Mouse (Mus musculus) MEL (cell line): ENCODE measurements around the gene Ubash3b. TPM values are rescaled to one million over a fixed set of nuclear protein-coding genes. Genes with fewer than 3 reads are reported as not detected.

Experiments
- DNase-seq: peaks from one replicate; pipeline ENCODE4 v3.0.0; 2011; ENCODE audit warnings: low read depth, low spot score
- H3K27ac ChIP-seq: 2 replicates; pipeline ENCODE4 v1.5.1; 2012; ENCODE audit warnings: low read depth, mild to moderate bottlenecking, control low read depth, low read length, moderate library complexity; ENCODE audit not compliant: control insufficient read depth
- H3K27me3 ChIP-seq, 2 experiments: fragments of 150-350 bp in 1 of 2; sonication (generic) in 1 of 2; 2 replicates each; pipeline ENCODE4 v1.6.1; 2012; ENCODE audit warnings: low read length in 2 of 2, mild to moderate bottlenecking in 2 of 2, improper control_type of control experiment in 1 of 2, moderate library complexity in 1 of 2; ENCODE audit not compliant: insufficient read depth in 2 of 2, control insufficient read depth in 1 of 2
- H3K36me3 ChIP-seq, 2 experiments: 2 replicates each; pipeline ENCODE4 v1.6.1; 2012 to 2014; ENCODE audit warnings: low read length in 2 of 2, improper control_type of control experiment in 1 of 2, inconsistent platforms in 1 of 2, mild to moderate bottlenecking in 1 of 2; ENCODE audit not compliant: insufficient read depth in 2 of 2, control insufficient read depth in 1 of 2
- H3K4me1 ChIP-seq, 2 experiments: fragments of 150-350 bp in 1 of 2; sonication (generic) in 1 of 2; 2 replicates each; pipeline ENCODE4 v1.6.1; 2012; ENCODE audit warnings: low read length in 2 of 2, improper control_type of control experiment in 1 of 2, mild to moderate bottlenecking in 1 of 2; ENCODE audit not compliant: insufficient read depth in 2 of 2, control insufficient read depth in 1 of 2
- H3K4me3 ChIP-seq, 2 experiments: fragments of 150-350 bp in 1 of 2; sonication (generic) in 1 of 2; 2 replicates each; pipeline ENCODE4 v1.5.1; 2012; ENCODE audit warnings: low read depth in 2 of 2, low read length in 2 of 2, mild to moderate bottlenecking in 2 of 2, moderate library complexity in 2 of 2, control low read depth in 1 of 2, improper control_type of control experiment in 1 of 2; ENCODE audit not compliant: control insufficient read depth in 1 of 2, insufficient read depth in 1 of 2
- H3K79me2 ChIP-seq: 2 replicates; pipeline ENCODE4 v1.6.1; 2012; ENCODE audit warnings: mild to moderate bottlenecking, low read length, moderate library complexity; ENCODE audit not compliant: control insufficient read depth, poor library complexity, insufficient read depth
- H3K9ac ChIP-seq: 2 replicates; pipeline ENCODE4 v1.6.1; 2012; ENCODE audit warnings: low read depth, mild to moderate bottlenecking, control low read depth, low read length, moderate library complexity; ENCODE audit not compliant: control insufficient read depth, poor library complexity, severe bottlenecking
- H3K9me3 ChIP-seq: fragments of 150-350 bp; sonication (generic); replicated peaks from 2 replicates; pipeline ENCODE4 v1.6.1; 2012; ENCODE audit warnings: mild to moderate bottlenecking, low read length, improper control_type of control experiment, moderate library complexity; ENCODE audit not compliant: insufficient read depth
- BHLHE40 ChIP-seq: IDR thresholded peaks from 2 replicates; pipeline ENCODE4 v1.6.1; 2012; ENCODE audit warnings: low read depth, mild to moderate bottlenecking, inconsistent platforms, low read length, improper control_type of control experiment, borderline replicate concordance
- CHD1 ChIP-seq: IDR thresholded peaks from 2 replicates; pipeline ENCODE4 v1.6.1; 2012; ENCODE audit warnings: low read depth, mild to moderate bottlenecking, inconsistent platforms, low read length, improper control_type of control experiment
- CHD2 ChIP-seq: IDR thresholded peaks from 2 replicates; pipeline ENCODE4 v1.6.1; 2011; ENCODE audit warnings: low read length, improper control_type of control experiment
- CTCF ChIP-seq, 3 experiments: IDR thresholded peaks in 2 of 3; conservative IDR thresholded peaks in 1 of 3; 2 replicates each; pipeline ENCODE4 v1.5.1; 2011 to 2012; ENCODE audit warnings: low read length in 3 of 3, low read depth in 2 of 3, mild to moderate bottlenecking in 2 of 3, improper control_type of control experiment in 1 of 3, inconsistent platforms in 1 of 3, mixed read lengths in 1 of 3, moderate library complexity in 1 of 3; ENCODE audit not compliant: control insufficient read depth in 1 of 3, insufficient read depth in 1 of 3, poor library complexity in 1 of 3, severe bottlenecking in 1 of 3
- E2F4 ChIP-seq: IDR thresholded peaks from 2 replicates; pipeline ENCODE4 v1.6.1; 2011; ENCODE audit warnings: low read depth, low read length, improper control_type of control experiment, borderline replicate concordance
- ELF1 ChIP-seq: IDR thresholded peaks from 2 replicates; pipeline ENCODE4 v1.6.1; 2014; ENCODE audit warnings: low read depth, mild to moderate bottlenecking, inconsistent platforms, low read length, improper control_type of control experiment, moderate library complexity
- GATA1 ChIP-seq: IDR thresholded peaks from 2 replicates; pipeline ENCODE4 v1.6.1; 2011; ENCODE audit warnings: low read depth, low read length, improper control_type of control experiment
- HCFC1 ChIP-seq: IDR thresholded peaks from 2 replicates; pipeline ENCODE4 v1.6.1; 2012; ENCODE audit warnings: low read depth, mild to moderate bottlenecking, inconsistent platforms, low read length, improper control_type of control experiment, moderate library complexity
- MAFK ChIP-seq: IDR thresholded peaks from 2 replicates; pipeline ENCODE4 v1.6.1; 2011; ENCODE audit warnings: low read depth, mild to moderate bottlenecking, low read length, improper control_type of control experiment, borderline replicate concordance
- MAX ChIP-seq: IDR thresholded peaks from 2 replicates; pipeline ENCODE4 v1.6.1; 2011; ENCODE audit warnings: low read length, improper control_type of control experiment
- MAZ ChIP-seq: IDR thresholded peaks from 2 replicates; pipeline ENCODE4 v1.6.1; 2012; ENCODE audit warnings: low read depth, mild to moderate bottlenecking, inconsistent platforms, low read length, improper control_type of control experiment
- MXI1 ChIP-seq: IDR thresholded peaks from 2 replicates; pipeline ENCODE4 v1.6.1; 2011; ENCODE audit warnings: mild to moderate bottlenecking, low read depth, low read length, improper control_type of control experiment
- MYC ChIP-seq: IDR thresholded peaks from 2 replicates; pipeline ENCODE4 v1.6.1; 2011; ENCODE audit warnings: low read depth, mild to moderate bottlenecking, low read length, improper control_type of control experiment, moderate library complexity
- NRF1 ChIP-seq: IDR thresholded peaks from 2 replicates; pipeline ENCODE4 v1.6.1; 2014; ENCODE audit warnings: low read depth, mild to moderate bottlenecking, inconsistent platforms, low read length, improper control_type of control experiment, moderate library complexity; ENCODE audit not compliant: poor library complexity, insufficient read depth, severe bottlenecking
- POLR2A ChIP-seq, 2 experiments: IDR thresholded peaks; 2 replicates each; pipeline ENCODE4 v1.6.1; 2011 to 2012; ENCODE audit warnings: low read length in 2 of 2, mild to moderate bottlenecking in 2 of 2, control low read depth in 1 of 2, improper control_type of control experiment in 1 of 2, low read depth in 1 of 2, moderate library complexity in 1 of 2; ENCODE audit not compliant: control insufficient read depth in 1 of 2, insufficient read depth in 1 of 2, poor library complexity in 1 of 2
- POLR2AphosphoS2 ChIP-seq: IDR thresholded peaks from 2 replicates; pipeline ENCODE4 v1.6.1; 2011; ENCODE audit warnings: low read length, improper control_type of control experiment
- POLR2AphosphoS5 ChIP-seq: IDR thresholded peaks from 2 replicates; pipeline ENCODE4 v1.6.1; 2012; ENCODE audit warnings: low read depth, borderline replicate concordance, mild to moderate bottlenecking, inconsistent platforms, low read length, moderate library complexity, mixed read lengths
- RAD21 ChIP-seq: IDR thresholded peaks from 2 replicates; pipeline ENCODE4 v1.6.1; 2011; ENCODE audit warnings: mild to moderate bottlenecking, low read depth, low read length, improper control_type of control experiment
- SMC3 ChIP-seq: IDR thresholded peaks from 2 replicates; pipeline ENCODE4 v1.6.1; 2011; ENCODE audit warnings: low read depth, low read length, improper control_type of control experiment
- TAL1 ChIP-seq: IDR thresholded peaks from 2 replicates; pipeline ENCODE4 v1.6.1; 2012; ENCODE audit warnings: mild to moderate bottlenecking, inconsistent platforms, low read length, moderate library complexity, mixed read lengths
- TBP ChIP-seq: IDR thresholded peaks from 2 replicates; pipeline ENCODE4 v1.8.0; 2011; ENCODE audit warnings: low read depth, low read length, improper control_type of control experiment
- TCF12 ChIP-seq: IDR thresholded peaks from 2 replicates; pipeline ENCODE4 v1.6.1; 2014; ENCODE audit warnings: low read depth, mild to moderate bottlenecking, inconsistent platforms, low read length, improper control_type of control experiment, moderate library complexity
- ZC3H11A ChIP-seq: IDR thresholded peaks from 2 replicates; pipeline ENCODE4 v1.6.1; 2012; ENCODE audit warnings: low read depth, mild to moderate bottlenecking, inconsistent platforms, low read length, improper control_type of control experiment
- ZKSCAN1 ChIP-seq: IDR thresholded peaks from 2 replicates; pipeline ENCODE4 v1.6.1; 2012; ENCODE audit warnings: low read depth, mild to moderate bottlenecking, inconsistent platforms, low read length, improper control_type of control experiment, moderate library complexity
- ZNF384 ChIP-seq: IDR thresholded peaks from 2 replicates; pipeline ENCODE4 v1.6.1; 2012; ENCODE audit warnings: low read depth, mild to moderate bottlenecking, inconsistent platforms, low read length, improper control_type of control experiment
- polyA plus RNA-seq, 2 experiments: library from polyadenylated mRNA; stranded (reverse) in 1 of 2; unstranded in 1 of 2; fragments of >175 nt in 1 of 2; fragments of >200 nt in 1 of 2; gene quantifications; 2 replicates each; pipeline versions ENCODE4 v1.2.1 to v1.2.4; 2012; ENCODE audit warnings: low replicate concordance in 2 of 2, low read depth in 1 of 2; ENCODE audit not compliant: insufficient read length in 2 of 2, insufficient read depth in 1 of 2, missing spikeins in 1 of 2
- total RNA-seq: library from RNA; depleted of rRNA; stranded (reverse); fragments of 300-350 nt; gene quantifications from 2 replicates; pipeline ENCODE4 v1.2.3, GENCODE M21; 2012

The Ubash3b gene
- total and polyA plus RNA-seq, 3 experiments = 5.4 to 11.3 TPM; not detected in 1

DNA sequence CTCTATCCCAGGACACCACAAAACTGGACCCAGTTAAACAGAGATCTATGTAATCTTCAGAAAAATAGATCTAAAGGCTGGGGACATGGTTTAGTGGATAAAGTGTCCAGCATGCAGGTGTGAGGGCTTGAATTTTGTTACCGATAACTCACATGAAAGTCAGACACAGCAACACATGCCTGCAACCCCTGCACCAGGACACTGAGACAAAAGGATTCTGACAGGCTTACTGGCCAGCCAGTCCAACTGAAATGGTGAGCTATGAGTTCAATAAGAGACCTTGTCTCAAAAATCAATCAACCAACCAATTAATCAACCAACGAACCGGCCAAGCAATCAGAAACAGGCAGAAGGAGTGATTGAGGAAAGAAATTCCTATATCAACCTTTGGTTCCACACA, 177.7 kb downstream of the Ubash3b start:
- H3K4me1 ChIP-seq = no peaks in the 10 kb centered on the region
- H3K9ac ChIP-seq = no peak overlapping the region
- no peak for DNase-seq
- H3K4me3 ChIP-seq = no peak overlapping the region
- H3K9me3 ChIP-seq = no peaks in the 10 kb centered on the region
- no peak for TF ChIP-seq RAD21
- no peak for TF ChIP-seq POLR2AphosphoS2
- no peak for TF ChIP-seq TBP
- no peak for TF ChIP-seq ZKSCAN1
- no peak for TF ChIP-seq MYC
- TF ChIP-seq MAX = no peak
- no peak for TF ChIP-seq POLR2AphosphoS5
- no peak for TF ChIP-seq GATA1
- TF ChIP-seq CTCF (IDR thresholded peaks at IDR 0.05 in 2 of 3, conservative IDR thresholded peaks at IDR 0.05 in 1 of 3; ENCODE audit: control insufficient read depth in 1 of 3, insufficient read depth in 1 of 3, low read depth in 2 of 3, low read length in 3 of 3, poor library complexity in 1 of 3, severe bottlenecking in 1 of 3) = no peak
- no peak for TF ChIP-seq ELF1
- TF ChIP-seq E2F4 = no peak
- no peak for TF ChIP-seq MXI1
- TF ChIP-seq SMC3 = no peak
- TF ChIP-seq CHD2 = no peak
- TF ChIP-seq POLR2A (IDR thresholded peaks at IDR 0.05; ENCODE audit: control insufficient read depth in 1 of 2, insufficient read depth in 1 of 2, low read depth in 1 of 2, low read length in 2 of 2, poor library complexity in 1 of 2) = no peak
- TF ChIP-seq TAL1 = no peak
- no peak for TF ChIP-seq MAFK
- no peak for TF ChIP-seq MAZ
- TF ChIP-seq TCF12 = no peak
- no peak for TF ChIP-seq CHD1
- H3K79me2 ChIP-seq = no peaks in the 10 kb centered on the region
- H3K27ac ChIP-seq = no peak overlapping the region
- H3K36me3 ChIP-seq = no peaks in the 10 kb centered on the region
- no peaks in the 10 kb centered on the region; a peak in 2 of 4 replicates for H3K27me3 ChIP-seq

DNA sequence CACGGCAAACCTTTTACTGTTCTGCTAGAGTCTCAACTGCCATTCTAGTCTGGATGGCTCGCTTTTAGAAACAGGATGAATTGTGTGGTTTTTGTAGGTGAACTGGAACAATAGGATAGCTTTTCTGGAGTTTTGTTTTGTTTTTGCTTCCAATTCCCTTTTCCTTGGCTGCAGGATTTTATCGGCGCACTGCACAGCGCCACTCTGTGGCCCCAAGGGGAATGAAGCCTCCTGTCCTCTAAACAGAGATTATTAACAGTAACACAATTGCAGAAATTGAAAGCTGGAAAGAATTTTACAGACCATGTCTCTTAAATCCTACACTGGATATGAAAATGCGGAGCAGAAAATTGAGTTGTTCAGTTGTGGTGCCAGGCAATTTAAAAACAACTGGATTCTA, 179.0 kb downstream of the Ubash3b start:
- H3K4me1 ChIP-seq = no peaks in the 10 kb centered on the region
- DNase-seq = peak; percentile 47
- no peaks in the 10 kb centered on the region for H3K79me2 ChIP-seq
- no peak overlapping the region for H3K4me3 ChIP-seq
- TF ChIP-seq ELF1 (no peak), E2F4 (no peak), MYC (no peak), HCFC1 (no peak), CHD2 (no peak), POLR2AphosphoS5 (no peak), GATA1 (0 out of 2 replicates have a peak, but pooled peaks have one; percentile 25), RAD21 (peak; percentile 74), ZNF384 (0 out of 2 replicates have a peak, but pooled peaks have one; percentile 8), MXI1 (no peak), TAL1 (no peak), CTCF (IDR thresholded peaks at IDR 0.05 in 2 of 3, conservative IDR thresholded peaks at IDR 0.05 in 1 of 3; ENCODE audit: control insufficient read depth in 1 of 3, insufficient read depth in 1 of 3, low read depth in 2 of 3, low read length in 3 of 3, poor library complexity in 1 of 3, severe bottlenecking in 1 of 3) (peak; percentile 86 to 91 (median 86)), ZC3H11A (peak; percentile 62), POLR2AphosphoS2 (no peak), MAFK (no peak), NRF1 (no peak), BHLHE40 (no peak), SMC3 (peak; percentile 92)
- no peaks in the 10 kb centered on the region for H3K36me3 ChIP-seq
- no peak overlapping the region for H3K9ac ChIP-seq
- H3K9me3 ChIP-seq = no peaks in the 10 kb centered on the region
- H3K27me3 ChIP-seq = no peaks in the 10 kb centered on the region; a peak in 2 of 4 replicates
- H3K27ac ChIP-seq = no peak overlapping the region
